ENCODE assay signal across 25 mouse cellular contexts in genomic region chr12:71961671-71962070, GRCm38 (mm10).
DNase-seq lines count a peak whose midpoint lies in the region; ATAC-seq lines count a peak whose summit lies in the region.
"Had no signal": no experiment of that assay in that cellular context is flagged by ENCODE, and none has a peak within 500 bp of the region (broad histone marks: within the 10 kb centered on the region; RNA-seq: fewer than 3 reads in every experiment).

No protein-coding gene starts in this region.

- peak overlapping the region; percentile 46; the same call in 1 of the 2 replicates for H3K27ac ChIP-seq in heart, embryonic 16.5 days (ENCODE audit: low read length)
- H3K27ac ChIP-seq in heart, embryonic 10.5 days = no peak overlapping the region
- H3K27ac ChIP-seq: embryonic facial prominence, embryonic 13.5 days; forebrain, embryonic 10.5 days; forebrain, embryonic 12.5 days had no signal

- 56% methylated on average over 3 of the region's 3 CpGs for WGBS in heart, embryonic 16.5 days
- 91% methylated on average over 3 of the region's 3 CpGs for WGBS in heart, embryonic 10.5 days

- no peaks in the 10 kb centered on the region for H3K9me3 ChIP-seq in heart, embryonic 16.5 days (replicated peaks; ENCODE audit: control insufficient read depth, low read length)
- H3K9me3 ChIP-seq in heart, embryonic 10.5 days = no peaks in the 10 kb centered on the region
- H3K9me3 ChIP-seq: embryonic facial prominence, embryonic 13.5 days; forebrain, embryonic 10.5 days; forebrain, embryonic 12.5 days; G1E had no signal

- no peak overlapping the region for H3K4me3 ChIP-seq in heart, embryonic 16.5 days (ENCODE audit: low read length)
- no peak overlapping the region for H3K4me3 ChIP-seq in heart, embryonic 10.5 days
- H3K4me3 ChIP-seq: embryonic facial prominence, embryonic 13.5 days; forebrain, embryonic 10.5 days; forebrain, embryonic 12.5 days had no signal

- no peaks in the 10 kb centered on the region for H3K27me3 ChIP-seq in heart, embryonic 16.5 days (ENCODE audit: control insufficient read depth, insufficient read depth, low read length)
- no peaks in the 10 kb centered on the region for H3K27me3 ChIP-seq in heart, embryonic 10.5 days (ENCODE audit: insufficient read depth, poor library complexity, severe bottlenecking)
- H3K27me3 ChIP-seq: CH12.LX; embryonic facial prominence, embryonic 13.5 days; forebrain, embryonic 12.5 days; Patski had no signal

- H3K4me1 ChIP-seq in heart, embryonic 16.5 days (ENCODE audit: control insufficient read depth, insufficient read depth, low read length) = peaks cover 4% of the 10 kb centered on the region; the same call in 1 of the 2 replicates
- H3K4me1 ChIP-seq in heart, embryonic 10.5 days = 0 out of 2 replicates have a peak, but pooled peaks cover 7% of the 10 kb centered on the region
- H3K4me1 ChIP-seq: embryonic facial prominence, embryonic 13.5 days had no signal

- H3K36me3 ChIP-seq in heart, embryonic 16.5 days (ENCODE audit: control insufficient read depth, insufficient read depth) = peaks cover 45% of the 10 kb centered on the region
- peaks cover 53% of the 10 kb centered on the region for H3K36me3 ChIP-seq in heart, embryonic 10.5 days

- no peak overlapping the region for H3K4me2 ChIP-seq in heart, embryonic 16.5 days (ENCODE audit: low read depth, low read length)
- H3K4me2 ChIP-seq: embryonic facial prominence, embryonic 13.5 days; forebrain, embryonic 12.5 days had no signal

- DNase-seq in heart, adult 11 months = peak; percentile 65
- no peak for DNase-seq in heart, postnatal 10 days
- no peak for DNase-seq in heart, embryonic 10.5 days (ENCODE audit: low spot score)
- peak; percentile 50 for DNase-seq in fat pad, adult 2 months (ENCODE audit: extremely low read depth, low read depth, low spot score)
- DNase-seq in gonadal fat pad, adult 2 months (ENCODE audit: low read depth) = peak; percentile 60
- no peak for DNase-seq in B cell, adult 2 months
- DNase-seq: adrenal gland, adult 8-10 months; adrenal gland, postnatal 14 days; adrenal gland, postnatal 36 days; cerebellum, adult 11-12 months; cerebellum, adult 2 months; cerebellum, adult 9-10 months; cerebellum, postnatal 10 days; cerebellum, postnatal 25 days had no signal

- no peak; the same call in 1 of the 2 replicates for ATAC-seq in heart, embryonic 16.5 days (replicated peaks; ENCODE audit: extremely low read depth, insufficient read depth, low FRiP score)
- ATAC-seq: activated CD4-positive, CD25-positive, alpha-beta regulatory T cell, adult 4 months; CD4-positive, CD25-positive, alpha-beta regulatory T cell, adult 4 months; forebrain, embryonic 14.5 days; forebrain, embryonic 16.5 days; Patski had no signal

- intact Hi-C loops in heart, postnatal 10 days (cut with DNase I) = no loop called here

- no peak overlapping the region for H3K9ac ChIP-seq in heart, embryonic 16.5 days (ENCODE audit: low read length)
- H3K9ac ChIP-seq: embryonic facial prominence, embryonic 13.5 days; forebrain, embryonic 12.5 days had no signal

Comparison
In these comparisons a context has a peak if more than half of its experiments do, and no peak if none do; other contexts are left out.
1. DNase-seq: peak in heart, adult 11 months (single experiment), fat pad, adult 2 months (single experiment) and gonadal fat pad, adult 2 months (single experiment); none in heart, postnatal 10 days (0 of 2), heart, embryonic 10.5 days (single experiment) and B cell, adult 2 months (0 of 2).